Mouse (Mus musculus): ENCODE results near the gene Calr.

GRCm38 (mm10) chr8:84846722-84847572 lies at the start of gene Calr:
- TF ChIP-seq POLR2A (IDR thresholded peaks at IDR 0.05; ENCODE audit: extremely low read depth, insufficient read depth, low read length), result peak; percentile 99
- no peak for TF ChIP-seq CTCF (IDR thresholded peaks at IDR 0.05; ENCODE audit: extremely low read depth, insufficient read depth, low read length)

Data from cortical plate, adult 2 months (tissue).